Mouse (Mus musculus) R1 (cell line): Measurements from ENCODE around the gene Cop1.

Source experiments
- DNase-seq: peaks from one replicate; pipeline ENCODE4 v3.0.0-alpha.2; 2018; ENCODE audit warnings: low read depth, low spot score

Cop1 gene

DNA sequence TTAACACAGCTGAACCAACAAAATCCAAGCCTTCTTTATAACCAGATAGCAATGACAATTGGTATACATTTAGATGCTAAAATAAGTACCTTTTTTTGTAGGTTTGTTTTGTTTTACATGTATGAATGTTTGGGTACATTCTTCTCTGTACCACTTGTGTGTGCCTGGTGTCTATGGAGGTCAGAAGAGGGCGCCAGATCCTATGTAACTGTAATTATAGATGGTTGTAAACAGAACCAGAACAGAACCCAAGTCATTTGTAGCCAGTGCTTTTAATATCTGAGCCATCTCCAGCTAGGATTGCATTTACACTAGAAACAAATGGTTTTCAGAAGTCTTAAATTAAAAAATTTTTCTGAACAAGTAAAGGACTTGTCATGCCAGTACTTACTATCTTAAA lies 54.7 kb downstream of the Cop1 start:
- DNase-seq: peak; percentile 15

DNA sequence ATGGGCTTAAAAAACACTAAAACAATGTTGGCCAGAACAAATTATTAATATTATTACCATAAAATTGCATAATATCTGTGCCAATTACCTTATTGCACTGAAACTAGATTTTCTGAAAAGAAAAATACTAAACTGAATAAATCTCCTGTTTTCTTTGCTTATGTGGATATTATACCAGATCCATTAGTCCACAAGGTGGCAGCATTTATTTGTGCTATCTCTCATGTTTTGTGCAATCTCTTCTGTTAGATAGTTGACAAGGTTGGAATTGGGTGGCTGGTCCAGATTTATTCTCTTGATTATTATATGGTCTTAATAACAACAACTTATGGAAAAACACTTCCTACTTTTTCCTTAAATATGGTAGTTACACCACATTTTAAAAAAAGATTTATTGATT lies 58.1 kb downstream of the Cop1 start:
- DNase-seq: peak; percentile 34

DNA sequence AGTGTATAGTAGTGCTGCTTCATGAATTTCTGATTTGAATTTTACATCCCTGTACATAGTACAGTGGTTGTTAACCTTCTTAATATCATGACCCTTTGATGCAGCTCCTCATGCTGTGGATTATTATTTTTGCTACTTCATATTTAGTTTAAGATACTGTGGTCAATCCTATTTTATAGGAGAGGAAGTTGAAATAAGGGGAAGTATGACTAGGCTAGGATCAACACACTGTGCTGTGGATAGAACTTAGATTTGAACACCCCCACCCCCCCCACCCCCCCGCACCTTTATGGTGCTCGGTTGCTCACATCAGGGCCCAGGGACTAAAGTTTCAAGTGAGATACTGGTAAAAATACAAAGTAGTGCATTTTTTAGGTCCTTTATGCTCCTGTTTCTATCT lies 58.7 kb downstream of the Cop1 start:
- DNase-seq: no peak

DNA sequence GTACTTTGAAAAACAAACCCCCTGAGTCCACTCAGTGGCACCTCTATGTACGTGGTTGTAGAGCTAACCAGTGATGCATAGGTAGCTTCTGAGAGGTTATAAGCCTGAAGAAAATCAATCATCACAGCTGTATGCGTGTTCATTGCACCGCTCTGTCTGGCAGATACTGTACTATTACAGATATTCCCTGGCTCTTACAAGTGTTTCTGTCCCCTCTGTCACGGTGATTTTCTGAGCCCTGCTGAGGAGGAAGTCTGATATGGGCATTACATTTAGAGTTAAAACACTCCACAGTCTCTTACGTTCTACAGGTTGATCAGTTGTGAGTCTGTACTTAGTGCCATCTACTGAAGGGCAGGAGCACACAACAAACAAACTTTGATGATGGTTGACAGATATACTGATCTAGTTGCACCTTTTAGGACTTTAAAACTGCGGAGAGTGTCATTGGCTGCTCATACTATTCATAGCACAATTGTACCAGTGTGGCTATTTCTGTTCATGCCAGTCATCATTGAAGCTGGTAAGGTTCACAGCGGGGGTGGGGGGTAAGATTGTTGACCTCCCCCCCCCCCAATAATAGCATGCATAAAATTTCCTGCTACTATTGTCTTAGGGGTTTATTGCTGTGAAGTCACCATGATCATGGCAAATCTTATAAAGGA lies 69.4 kb downstream of the Cop1 start:
- DNase-seq: no peak

DNA sequence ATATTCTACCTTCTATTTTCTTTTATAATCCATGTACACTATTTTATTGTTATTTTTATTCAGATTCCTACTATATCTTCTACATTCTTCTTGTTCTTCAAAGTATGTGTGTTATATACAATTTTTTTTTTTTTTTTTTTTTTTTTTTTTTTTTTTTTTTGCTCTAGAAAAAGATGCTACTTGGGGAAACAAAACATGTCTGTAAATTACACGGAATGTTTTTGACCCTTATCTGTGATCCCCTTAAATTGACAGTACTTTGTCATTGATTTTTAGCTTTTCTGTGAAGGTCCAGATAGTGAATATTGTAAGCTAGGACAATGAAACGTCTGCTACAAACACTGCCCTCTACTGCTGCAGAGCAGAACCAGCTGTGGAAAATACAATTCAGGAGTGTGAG lies 81.5 kb downstream of the Cop1 start:
- peak; percentile 17 for DNase-seq

DNA sequence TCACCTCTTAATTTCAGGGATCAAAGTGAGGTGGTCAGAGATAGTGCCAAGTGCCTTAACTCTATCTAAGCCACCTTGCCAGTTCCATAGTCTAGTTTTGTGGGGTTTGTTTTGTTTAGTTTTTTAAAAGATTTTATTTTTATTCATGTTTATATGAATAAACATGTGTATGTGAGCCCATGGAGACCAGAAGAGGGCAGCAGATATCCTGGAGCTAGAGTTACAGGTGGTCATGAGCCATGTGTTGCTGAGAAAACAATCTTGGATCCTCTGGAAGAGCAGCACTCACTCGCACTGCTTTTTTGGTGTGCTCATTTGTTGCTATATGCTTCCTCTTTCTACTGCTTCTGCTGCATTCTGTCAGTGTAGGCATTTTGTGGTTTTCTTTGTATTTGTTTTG lies 90.5 kb downstream of the Cop1 start:
- no peak for DNase-seq

DNA sequence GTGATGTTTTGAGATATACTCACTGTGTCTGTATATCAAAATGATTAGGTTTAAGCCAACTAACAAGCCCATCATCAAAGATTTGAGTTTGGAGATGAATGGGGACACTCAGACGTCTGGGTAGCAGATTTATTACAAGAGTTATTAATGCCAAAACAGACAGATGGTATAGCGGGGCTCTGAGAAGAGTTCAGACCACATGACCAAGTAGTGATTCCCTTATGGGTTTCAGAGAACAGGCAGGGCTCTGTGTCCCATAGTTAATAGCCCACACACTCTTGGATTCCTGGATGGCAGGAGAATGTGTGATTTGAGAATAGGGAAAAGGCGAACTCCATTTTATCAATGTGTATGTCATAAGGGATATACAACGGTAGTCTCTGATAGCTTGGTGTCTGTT lies 98.9 kb downstream of the Cop1 start:
- DNase-seq: no peak

DNA sequence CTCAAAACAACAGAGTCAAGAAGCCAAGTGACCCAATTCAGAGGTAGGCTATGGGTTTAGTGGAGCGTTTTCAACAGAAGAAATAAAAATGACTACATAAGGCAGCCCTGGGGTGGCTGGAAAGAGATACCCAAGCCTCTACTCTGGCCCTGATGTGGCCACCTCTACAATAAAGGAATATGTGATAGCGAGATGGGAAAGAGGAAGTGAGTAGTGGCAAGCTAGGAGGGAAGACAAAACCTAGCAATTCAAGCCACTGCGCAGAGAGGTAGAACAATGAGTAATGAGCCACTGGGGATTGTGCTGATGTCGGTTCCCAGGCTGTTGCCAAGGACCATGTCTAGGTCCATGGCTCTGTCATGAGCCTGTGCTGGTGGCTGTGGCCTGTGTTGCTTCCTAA lies 102.0 kb downstream of the Cop1 start:
- no peak for DNase-seq

DNA sequence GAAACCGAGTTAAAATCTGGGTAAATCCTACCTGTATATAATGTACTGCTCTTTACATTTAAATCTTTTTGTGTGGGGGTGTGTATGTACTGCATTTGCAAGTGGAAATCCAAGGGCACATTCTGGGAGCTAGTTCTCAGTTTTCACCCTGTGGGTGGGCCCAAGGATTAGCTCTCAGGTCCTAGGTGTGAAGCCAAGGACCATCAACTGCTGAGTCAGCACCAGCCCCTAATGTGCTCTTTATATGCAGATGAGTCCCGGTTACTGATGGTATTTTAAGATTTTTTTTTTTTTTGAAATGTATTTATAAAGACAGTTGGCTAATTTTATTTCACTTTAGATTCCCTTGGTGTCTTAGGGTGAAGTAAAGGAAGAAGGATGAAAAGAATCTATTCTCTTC lies 110.2 kb downstream of the Cop1 start:
- DNase-seq: peak; percentile 61

DNA sequence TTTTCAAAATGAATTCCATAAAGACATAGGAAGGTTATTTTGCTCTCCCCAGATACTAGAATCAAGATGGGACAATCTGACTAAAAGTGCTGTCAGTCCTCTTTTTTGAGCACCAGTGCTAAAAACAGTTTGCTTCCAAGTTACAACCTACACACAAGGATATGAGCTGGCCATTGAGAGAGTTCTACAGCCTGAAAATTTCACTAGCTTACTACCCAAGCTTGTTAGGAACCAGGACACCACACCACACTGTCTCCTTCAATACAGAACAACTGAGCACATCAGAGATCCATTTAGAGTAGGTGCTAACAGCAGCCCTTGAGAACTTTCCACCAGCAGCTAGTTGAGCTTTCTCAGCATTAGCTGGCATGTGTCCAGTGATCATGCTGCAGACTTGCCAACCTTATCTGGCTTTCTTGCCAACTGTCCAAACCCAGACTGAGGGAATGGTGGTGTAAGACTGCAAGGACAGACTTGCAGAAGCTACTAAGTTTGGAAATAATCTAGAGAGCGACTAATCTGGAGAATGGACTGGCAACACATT lies 123.0 kb downstream of the Cop1 start:
- no peak for DNase-seq

DNA sequence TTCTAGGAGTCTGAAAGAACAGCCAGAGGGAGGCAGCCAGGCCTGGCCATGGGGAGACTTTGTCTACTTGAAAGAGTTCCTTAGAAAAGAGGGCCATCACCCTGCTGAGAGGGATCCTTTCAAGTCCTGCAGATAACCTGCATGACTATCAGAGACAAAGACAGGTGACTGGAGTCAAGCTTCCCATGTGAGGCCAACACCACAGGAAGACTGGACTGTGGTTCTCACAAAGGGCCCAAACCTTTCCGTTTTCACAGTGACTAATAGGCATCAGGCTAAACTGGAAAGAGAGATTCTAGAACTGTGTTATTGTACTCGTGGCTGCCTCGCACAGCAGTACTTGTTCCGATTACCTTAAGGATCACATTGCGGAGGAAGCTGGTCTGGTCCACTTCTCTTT lies 126.6 kb downstream of the Cop1 start:
- peak; percentile 23 for DNase-seq

DNA sequence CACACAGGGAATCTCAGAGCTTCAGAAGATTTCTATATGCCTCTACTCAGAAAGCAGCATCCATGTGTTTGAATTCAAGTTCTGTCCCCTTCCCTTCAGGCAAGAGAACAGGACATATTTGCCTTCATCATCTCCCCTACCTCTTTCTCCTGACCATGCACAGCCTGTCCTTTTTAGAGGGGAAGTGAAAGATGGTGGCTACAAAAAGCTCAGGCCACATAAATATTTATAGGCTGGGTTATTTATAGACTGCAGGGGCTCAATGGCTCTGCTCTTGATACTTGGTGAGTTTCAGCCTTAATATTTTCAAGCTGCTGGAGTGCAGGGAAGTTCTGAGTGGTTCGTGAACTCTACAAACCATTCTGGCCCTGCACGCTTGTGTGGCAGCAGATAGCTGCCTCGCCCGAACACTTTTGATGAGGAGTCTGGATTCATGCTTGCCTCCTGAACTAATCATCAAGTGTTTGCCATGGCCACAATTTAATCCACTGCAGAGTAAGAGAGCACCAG lies 139.8 kb downstream of the Cop1 start:
- DNase-seq: no peak

DNA sequence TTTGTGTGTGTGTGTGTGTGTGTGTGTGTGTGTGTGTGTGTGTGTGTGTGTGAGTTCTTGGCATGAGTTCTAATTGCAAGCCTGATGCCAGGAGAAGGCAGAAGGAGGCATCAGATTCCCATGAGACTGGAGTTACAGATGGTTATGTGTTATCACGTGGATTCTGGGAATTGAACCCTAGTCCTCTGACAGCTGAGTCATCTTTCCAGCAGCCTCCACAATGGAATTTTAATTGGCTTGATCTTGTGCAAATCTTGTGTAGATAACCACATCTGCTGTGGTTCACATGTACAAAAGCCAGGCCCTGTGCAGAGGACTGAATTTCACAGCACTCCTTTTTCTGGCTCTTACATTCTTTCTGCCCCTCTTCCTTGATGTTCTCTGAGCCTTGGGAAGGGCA lies 150.1 kb downstream of the Cop1 start:
- no peak for DNase-seq

DNA sequence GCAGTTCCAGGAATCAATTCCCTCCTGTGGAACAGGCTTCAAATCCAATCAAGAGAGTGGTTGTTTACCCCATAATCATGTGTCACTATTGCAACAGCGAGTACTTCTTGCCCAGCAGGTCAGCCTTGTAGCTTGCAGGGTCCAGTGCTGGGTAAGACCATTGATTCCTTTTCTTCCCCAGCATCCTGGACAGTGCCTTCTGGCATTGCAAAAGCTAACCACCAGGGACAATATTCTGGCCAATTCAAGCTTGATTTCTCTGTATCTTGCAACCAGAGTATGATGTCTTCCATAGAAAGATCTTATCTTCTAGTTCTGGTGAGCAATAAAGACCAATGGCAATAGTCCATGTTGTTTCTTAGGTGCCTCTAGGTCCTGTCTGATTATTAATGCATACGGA lies 150.8 kb downstream of the Cop1 start:
- DNase-seq: no peak

DNA sequence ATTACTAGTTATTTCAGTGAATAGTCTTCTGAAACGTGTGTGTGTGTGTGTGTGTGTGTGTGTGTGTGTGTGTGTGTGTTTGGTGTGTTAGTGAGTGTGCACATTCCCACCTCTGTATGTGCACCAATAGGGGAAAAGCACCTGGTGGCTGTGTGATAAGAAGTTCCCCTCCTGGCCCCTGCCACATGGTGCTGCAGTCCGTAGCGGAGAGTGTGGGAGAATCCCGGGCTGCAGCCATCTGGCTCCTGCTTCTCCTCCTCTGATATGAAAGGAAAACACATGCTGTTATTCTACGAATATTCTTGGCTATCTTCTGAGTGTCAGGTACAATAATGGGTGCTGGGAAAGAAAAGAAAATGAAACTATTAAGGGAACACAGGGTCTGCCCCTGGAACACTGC lies 154.3 kb downstream of the Cop1 start:
- DNase-seq: no peak

DNA sequence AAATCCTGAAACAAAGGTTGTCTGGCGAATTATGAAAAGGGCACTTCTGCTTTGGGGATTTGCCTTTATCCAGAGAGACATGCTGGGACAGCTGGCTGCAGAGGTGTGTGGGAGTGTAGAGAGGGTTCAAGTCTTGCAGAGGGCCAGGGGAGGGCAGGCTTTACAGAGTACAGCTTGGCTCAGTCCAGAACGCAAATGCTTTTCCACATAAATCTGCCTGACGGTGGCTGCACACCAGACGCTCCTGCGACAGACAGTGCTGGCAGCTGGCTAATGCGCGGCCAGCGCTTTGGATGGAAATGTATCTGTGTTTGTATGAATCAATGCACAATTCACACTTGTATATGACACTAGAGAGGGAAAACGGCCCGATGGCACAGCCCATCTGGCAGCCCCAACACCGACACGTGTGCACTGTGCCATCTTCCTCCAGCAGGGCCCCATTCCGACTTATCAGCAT lies 156.5 kb downstream of the Cop1 start:
- DNase-seq: no peak

DNA sequence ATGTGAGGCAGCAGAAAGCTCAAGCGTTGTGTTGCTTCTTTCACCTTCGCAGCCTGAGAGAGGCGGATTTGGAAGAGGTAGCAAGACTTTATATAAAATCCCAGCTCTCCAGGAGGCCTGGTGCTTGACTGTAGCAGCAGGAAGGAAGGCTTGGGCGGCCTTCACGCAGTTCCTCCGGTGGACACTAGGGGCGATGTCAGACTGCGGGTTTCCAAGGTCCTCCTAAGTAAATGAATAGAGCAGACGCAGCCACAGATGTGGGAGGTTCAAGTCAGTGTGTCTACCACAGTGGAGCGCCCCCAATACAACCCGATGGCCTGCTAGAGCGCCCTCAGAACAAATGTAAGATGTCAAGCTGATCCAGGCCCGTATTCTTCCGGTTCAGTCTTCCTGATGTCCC lies 157.9 kb downstream of the Cop1 start:
- peak; percentile 83 for DNase-seq

DNA sequence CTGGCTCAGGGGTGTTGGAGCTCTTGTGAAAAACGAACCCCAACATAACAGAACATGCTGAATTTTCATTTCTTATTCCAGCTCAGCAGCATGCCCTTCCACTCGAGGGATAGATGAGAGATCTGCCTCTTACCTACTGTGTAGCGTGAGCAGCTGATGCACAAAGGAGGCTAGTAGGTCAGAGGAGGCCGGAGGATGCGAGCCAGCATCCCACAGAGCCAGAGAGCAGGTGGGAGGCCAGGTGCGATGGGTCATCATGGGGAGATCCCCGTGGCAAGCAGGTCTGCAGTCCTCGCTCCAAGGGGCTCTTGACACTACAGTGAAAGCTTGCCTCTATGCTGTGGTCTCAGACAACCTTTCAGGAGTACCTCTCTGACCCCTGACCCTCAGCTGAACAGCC lies 160.5 kb downstream of the Cop1 start:
- DNase-seq: no peak

DNA sequence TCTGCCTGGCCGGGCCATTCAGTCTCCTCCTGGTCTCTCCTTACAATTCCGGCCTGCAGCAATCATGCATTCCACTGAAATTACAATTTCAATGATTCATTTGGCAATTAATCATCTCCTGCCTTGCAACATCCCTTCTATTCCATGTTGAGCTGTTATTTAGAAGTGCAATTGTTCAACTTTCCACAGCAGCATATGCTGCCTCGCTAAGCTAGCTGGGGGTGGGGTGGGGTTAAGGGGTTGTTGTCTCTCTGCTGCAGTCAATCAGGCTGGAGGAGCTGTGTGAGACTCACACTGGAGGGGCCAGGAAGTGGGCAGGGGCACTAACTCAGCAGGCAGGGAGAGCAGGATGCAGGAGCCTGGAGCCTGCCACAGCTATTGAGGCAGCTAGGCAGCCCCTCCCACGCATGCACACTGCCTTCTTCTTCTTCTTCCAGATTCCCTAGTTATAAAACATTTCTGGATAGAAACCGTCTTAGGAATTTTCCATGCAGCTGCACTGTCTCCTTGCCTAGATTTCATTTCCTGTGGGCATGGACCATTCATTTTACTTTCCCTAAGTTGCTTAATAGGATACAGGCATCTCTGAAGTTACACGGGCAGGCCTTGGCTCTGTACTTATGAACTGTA lies 161.1 kb downstream of the Cop1 start:
- no peak for DNase-seq

DNA sequence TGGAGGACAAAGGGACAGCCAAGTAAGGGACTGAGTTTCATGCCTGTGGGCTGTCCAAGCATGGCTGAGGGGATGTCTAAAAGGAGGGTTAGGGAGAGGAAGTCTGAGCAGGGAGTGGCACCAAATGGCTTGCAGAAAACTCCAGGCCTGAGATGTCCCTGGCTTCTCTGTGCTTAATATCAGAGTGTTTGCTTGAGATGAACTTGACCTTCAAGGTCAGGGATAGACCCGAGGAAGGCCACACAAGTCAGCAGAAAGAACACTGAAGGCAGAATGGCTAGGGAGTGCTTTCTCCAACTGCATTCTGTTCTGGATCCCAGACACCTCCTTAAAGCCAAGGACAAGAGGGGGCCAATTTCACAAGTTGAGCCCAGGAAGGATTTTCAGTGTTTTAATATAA lies 161.8 kb downstream of the Cop1 start:
- no peak for DNase-seq

DNA sequence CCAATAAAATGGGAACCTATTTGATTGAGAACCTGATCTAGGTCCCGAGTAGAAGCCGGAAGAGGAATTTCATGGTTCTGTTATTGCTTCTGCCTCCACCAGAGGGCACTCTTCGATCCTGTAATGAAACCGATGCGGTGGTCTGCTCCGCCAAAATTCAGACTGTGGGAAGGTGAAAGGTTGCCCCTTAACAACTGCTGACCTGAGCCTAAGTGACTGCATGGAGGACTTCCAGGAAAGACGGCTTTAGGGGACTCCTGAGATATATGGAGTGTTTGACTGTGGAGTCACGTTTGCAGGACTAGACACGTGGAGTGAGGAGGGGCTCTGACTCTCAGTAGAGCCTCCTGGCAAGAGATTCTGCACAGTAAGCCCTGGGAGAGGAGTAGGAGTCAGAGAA lies 164.4 kb downstream of the Cop1 start:
- peak; percentile 60 for DNase-seq
